In genomic region chrX:93655153-93655552, GRCm38 (mm10) we compare ENCODE assay signal across 31 mouse cellular contexts. TPM values are rescaled to one million over a fixed set of nuclear protein-coding genes. Genes with fewer than 3 reads are reported as not detected.
DNase-seq lines count a peak whose midpoint lies in the region; ATAC-seq and TF ChIP-seq lines count a peak whose summit lies in the region.
"Had no signal": no experiment of that assay in that cellular context is flagged by ENCODE, and none has a peak within 500 bp of the region (broad histone marks: within the 10 kb centered on the region; RNA-seq: fewer than 3 reads in every experiment).

No protein-coding gene starts in this region.

- H3K4me3 ChIP-seq in midbrain, embryonic 10.5 days = no peak overlapping the region
- H3K4me3 ChIP-seq in midbrain, embryonic 14.5 days (replicated peaks; ENCODE audit: low read depth, low read length) = no peak overlapping the region
- peak overlapping the region; percentile 5; the same call in 1 of the 2 replicates for H3K4me3 ChIP-seq in spleen, adult 2 months (ENCODE audit: extremely low read depth, insufficient read depth, insufficient read length)
- no peak overlapping the region for H3K4me3 ChIP-seq in myocyte
- H3K4me3 ChIP-seq: forebrain, embryonic 10.5 days; forebrain, embryonic 13.5 days; heart, embryonic 15.5 days; hindbrain, embryonic 10.5 days; hindbrain, embryonic 13.5 days had no signal

- peaks cover 12% of the 10 kb centered on the region for H3K4me1 ChIP-seq in midbrain, embryonic 10.5 days
- no peaks in the 10 kb centered on the region for H3K4me1 ChIP-seq in midbrain, embryonic 14.5 days (ENCODE audit: control insufficient read depth, insufficient read depth, low read length)
- no peaks in the 10 kb centered on the region for H3K4me1 ChIP-seq in spleen, adult 2 months (ENCODE audit: control insufficient read depth, insufficient read depth, insufficient read length)
- H3K4me1 ChIP-seq: forebrain, embryonic 13.5 days; heart, embryonic 15.5 days; hindbrain, embryonic 13.5 days had no signal

- ATAC-seq in midbrain, embryonic 14.5 days (ENCODE audit: low FRiP score, low TSS enrichment) = no peak
- peak; percentile 77 for ATAC-seq in megakaryocyte, adult 5-6 weeks (ENCODE audit: poor library complexity, severe bottlenecking)
- ATAC-seq: forebrain, embryonic 13.5 days; forebrain, embryonic 16.5 days; hindbrain, embryonic 16.5 days; Patski had no signal

- no peak for TF ChIP-seq POLR2A in spleen, adult 2 months (IDR thresholded peaks at IDR 0.05; ENCODE audit: low read depth, low read length)
- no peak for TF ChIP-seq POLR2A in myocyte (IDR thresholded peaks at IDR 0.05; ENCODE audit: insufficient read length, low read depth)

- intact Hi-C loops in left cerebral cortex, postnatal 14 days (cut with DNase I) = no loop called here

- WGBS in midbrain, embryonic 10.5 days = 80% methylated on average over 5 of the region's 5 CpGs
- 72% methylated on average over 5 of the region's 5 CpGs for WGBS in midbrain, embryonic 14.5 days
- WGBS in spleen, adult 2 months = 61% methylated on average over 5 of the region's 5 CpGs

- H3K27ac ChIP-seq in midbrain, embryonic 10.5 days (replicated peaks) = peak overlapping the region; percentile 33
- H3K27ac ChIP-seq in midbrain, embryonic 14.5 days (replicated peaks; ENCODE audit: low read depth, low read length) = no peak overlapping the region
- H3K27ac ChIP-seq in spleen, adult 2 months (ENCODE audit: insufficient read depth, low read length) = no peak overlapping the region
- H3K27ac ChIP-seq: forebrain, embryonic 10.5 days; forebrain, embryonic 13.5 days; heart, embryonic 15.5 days; hindbrain, embryonic 10.5 days; hindbrain, embryonic 13.5 days had no signal

- H3ac ChIP-seq in myocyte (ENCODE audit: control insufficient read depth, insufficient read length) = no peak overlapping the region

- no peak overlapping the region for H3K4me2 ChIP-seq in midbrain, embryonic 14.5 days (ENCODE audit: low read length)
- peak overlapping the region; percentile 27 for H3K4me2 ChIP-seq in myocyte (ENCODE audit: low read depth)
- H3K4me2 ChIP-seq: forebrain, embryonic 13.5 days; heart, embryonic 11.5 days; heart, embryonic 15.5 days; hindbrain, embryonic 13.5 days had no signal

- H3K9ac ChIP-seq in midbrain, embryonic 14.5 days (replicated peaks; ENCODE audit: low read length) = no peak overlapping the region
- H3K9ac ChIP-seq: forebrain, embryonic 13.5 days; heart, embryonic 15.5 days; hindbrain, embryonic 13.5 days had no signal

- no peaks in the 10 kb centered on the region for H3K27me3 ChIP-seq in midbrain, embryonic 10.5 days (ENCODE audit: low read depth, poor library complexity, severe bottlenecking)
- H3K27me3 ChIP-seq in midbrain, embryonic 14.5 days (ENCODE audit: control insufficient read depth, insufficient read depth, low read length) = no peaks in the 10 kb centered on the region
- H3K27me3 ChIP-seq in spleen, adult 2 months (ENCODE audit: control insufficient read depth, insufficient read depth, low read length) = no peaks in the 10 kb centered on the region
- no peaks in the 10 kb centered on the region for H3K27me3 ChIP-seq in myocyte (ENCODE audit: control insufficient read depth, insufficient read depth, insufficient read length)
- H3K27me3 ChIP-seq: CH12.LX; forebrain, embryonic 13.5 days; heart, embryonic 15.5 days; hindbrain, embryonic 13.5 days had no signal

- no peaks in the 10 kb centered on the region for H3K79me2 ChIP-seq in myocyte (ENCODE audit: control insufficient read depth, insufficient read depth)

- H3K9me3 ChIP-seq in midbrain, embryonic 10.5 days (replicated peaks) = no peaks in the 10 kb centered on the region
- no peaks in the 10 kb centered on the region for H3K9me3 ChIP-seq in midbrain, embryonic 14.5 days (ENCODE audit: control insufficient read depth, low read length)
- H3K9me3 ChIP-seq: forebrain, embryonic 10.5 days; forebrain, embryonic 13.5 days; G1E; heart, embryonic 15.5 days; hindbrain, embryonic 10.5 days; hindbrain, embryonic 13.5 days had no signal

- DNase-seq in midbrain, embryonic 10.5 days (ENCODE audit: low spot score) = no peak
- DNase-seq in midbrain, embryonic 14.5 days = no peak
- DNase-seq in spleen, adult 2 months (ENCODE audit: low read depth in 1 of 2, low spot score in 2 of 2) = no peak
- DNase-seq in spleen, postnatal 4 days (ENCODE audit: low spot score in 2 of 2) = no peak
- no peak for DNase-seq in left cerebral cortex, postnatal 14 days (ENCODE audit: low spot score in 2 of 2)
- no peak for DNase-seq in embryo, embryonic 10 days (ENCODE audit: low spot score)
- DNase-seq: adrenal gland, postnatal 10 days; adrenal gland, postnatal 36 days; B cell, adult 2 months; cerebellum, adult 11 months; cerebellum, adult 2 months; cerebellum, adult 9-11 months; cerebellum, postnatal 25 days; gastrocnemius, postnatal 10 days; gastrocnemius, postnatal 36 days; heart, adult 11 months; heart, postnatal 10 days; heart, postnatal 36 days had no signal

- H3K36me3 ChIP-seq in midbrain, embryonic 10.5 days = no peaks in the 10 kb centered on the region
- H3K36me3 ChIP-seq in midbrain, embryonic 14.5 days (ENCODE audit: control insufficient read depth, insufficient read depth, low read length) = no peaks in the 10 kb centered on the region
- H3K36me3 ChIP-seq in spleen, adult 2 months (ENCODE audit: control insufficient read depth, insufficient read depth, low read length) = no peaks in the 10 kb centered on the region
- H3K36me3 ChIP-seq in myocyte (ENCODE audit: control insufficient read depth, insufficient read depth) = no peaks in the 10 kb centered on the region
- H3K36me3 ChIP-seq: forebrain, embryonic 10.5 days; G1E; heart, embryonic 15.5 days; hindbrain, embryonic 10.5 days; hindbrain, embryonic 13.5 days had no signal

- TF ChIP-seq CTCF in spleen, adult 2 months (IDR thresholded peaks at IDR 0.05; ENCODE audit: extremely low read depth, insufficient read depth, insufficient read length, insufficient replicate concordance) = no peak

TF ChIP-seq in myocyte, 11 proteins besides CTCF, POLR2A, EP300 and RAD21:
- TF ChIP-seq MAX (IDR thresholded peaks at IDR 0.05; ENCODE audit: low read depth) (no peak), SRF (IDR thresholded peaks at IDR 0.05; ENCODE audit: control insufficient read depth, insufficient read length, low read depth) (no peak), MYOD1 (IDR thresholded peaks at IDR 0.05; ENCODE audit: control insufficient read depth in 1 of 3, insufficient read length in 2 of 3, low read depth in 2 of 3) (no peak), REST (IDR thresholded peaks at IDR 0.05; ENCODE audit: insufficient read depth, insufficient read length) (no peak), POLR2AphosphoS2 (IDR thresholded peaks at IDR 0.05; ENCODE audit: insufficient read length, low read depth) (no peak), CEBPB (IDR thresholded peaks at IDR 0.05; ENCODE audit: insufficient read depth, poor library complexity, severe bottlenecking) (no peak), TCF12 (IDR thresholded peaks at IDR 0.05; ENCODE audit: insufficient read depth, poor library complexity, severe bottlenecking) (no peak), TCF3 (IDR thresholded peaks at IDR 0.05; ENCODE audit: insufficient read length, low read depth) (no peak), USF1 (IDR thresholded peaks at IDR 0.05; ENCODE audit: low read depth) (no peak), MYOG (IDR thresholded peaks at IDR 0.05; ENCODE audit: control insufficient read depth in 1 of 3, insufficient read depth in 1 of 3, insufficient read length in 2 of 3, low read depth in 2 of 3) (no peak), E2F4 (IDR thresholded peaks at IDR 0.05; ENCODE audit: insufficient read depth) (no peak)

RNA-seq across cellular contexts. Expression of gene Pcyt1b, which starts 0.5 kb away (rescaled TPM):
- 4.1 and 8.0 TPM in 2 replicates for polyA plus RNA-seq in midbrain, embryonic 10.5 days (2016; fragmentation: Nextera tagmentation; extraction: Ambion mirVana)
- polyA plus RNA-seq in midbrain, embryonic 14.5 days (2014; fragmentation: Nextera tagmentation; extraction: Ambion mirVana) = 15.5 and 19.3 TPM in 2 replicates
- polyA plus RNA-seq in spleen, adult 2 months (2012; rRNA removed) = 0.82 and 0.85 TPM in 2 replicates
- total RNA-seq in megakaryocyte, adult 5-6 weeks (2015) = 0.13 and 0.62 TPM in 2 replicates
- total RNA-seq in megakaryocyte, adult 5-6 weeks (2017) = 0.37 and 0.51 TPM in 2 replicates
- polyA plus RNA-seq in myocyte (2012; fragmentation: generic; extraction: Trizol) = 1.9 TPM
- 10 to 100 TPM; 44.5 to 44.6 TPM for total RNA-seq in left cerebral cortex, postnatal 14 days (2021)

RNA-seq across cellular contexts. Expression of gene Pola1, which starts 23.2 kb away (rescaled TPM):
- 21.2 and 21.7 TPM in 2 replicates for polyA plus RNA-seq in midbrain, embryonic 10.5 days (2016; fragmentation: Nextera tagmentation; extraction: Ambion mirVana)
- polyA plus RNA-seq in midbrain, embryonic 14.5 days (2014; fragmentation: Nextera tagmentation; extraction: Ambion mirVana) = 5.0 and 6.4 TPM in 2 replicates
- polyA plus RNA-seq in spleen, adult 2 months (2012; rRNA removed) = 0.52 and 0.61 TPM in 2 replicates
- 33.6 and 36.6 TPM in 2 replicates for total RNA-seq in megakaryocyte, adult 5-6 weeks (2015)
- total RNA-seq in megakaryocyte, adult 5-6 weeks (2017) = 72.6 and 73.1 TPM in 2 replicates
- polyA plus RNA-seq in myocyte (2012; fragmentation: generic; extraction: Trizol) = 1.4 TPM
- total RNA-seq in left cerebral cortex, postnatal 14 days (2021) = 1 to 10 TPM; 6.0 to 7.4 TPM
